Mouse (Mus musculus): ENCODE results near the gene Tbxas1.

DNA sequence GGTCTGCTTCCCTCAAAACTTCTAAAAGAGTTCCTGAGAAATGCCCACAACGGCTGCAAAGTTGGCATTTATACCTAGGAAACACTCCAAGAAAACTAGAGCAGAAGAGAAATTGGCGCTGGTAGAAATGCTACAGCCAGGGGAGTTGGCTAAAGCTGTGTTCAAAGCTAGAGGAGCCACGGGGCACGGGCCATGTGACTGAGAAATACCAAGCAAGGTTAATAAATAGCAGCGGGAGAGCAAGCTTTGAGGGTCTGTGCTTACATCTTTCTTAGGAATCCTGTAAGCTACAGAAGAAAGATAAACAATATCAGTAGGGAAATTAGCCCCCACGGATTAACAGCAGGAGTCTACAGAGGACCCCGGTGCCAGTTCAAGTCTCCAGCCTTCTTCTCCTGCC lies 107.9 kb downstream of the Tbxas1 start:
- TF ChIP-seq CTCF (IDR thresholded peaks at IDR 0.05) (no peak), EP300 (IDR thresholded peaks at IDR 0.05) (no peak)

Measured in lung, postnatal 0 days (tissue).